Mouse (Mus musculus): Measurements from ENCODE around the gene Capn10. TPM values are rescaled to one million over a fixed set of nuclear protein-coding genes. Genes with fewer than 3 reads are reported as not detected.

The Capn10 gene
- polyA plus RNA-seq, 1 experiment from 2014 or later = 22.4 TPM

DNA sequence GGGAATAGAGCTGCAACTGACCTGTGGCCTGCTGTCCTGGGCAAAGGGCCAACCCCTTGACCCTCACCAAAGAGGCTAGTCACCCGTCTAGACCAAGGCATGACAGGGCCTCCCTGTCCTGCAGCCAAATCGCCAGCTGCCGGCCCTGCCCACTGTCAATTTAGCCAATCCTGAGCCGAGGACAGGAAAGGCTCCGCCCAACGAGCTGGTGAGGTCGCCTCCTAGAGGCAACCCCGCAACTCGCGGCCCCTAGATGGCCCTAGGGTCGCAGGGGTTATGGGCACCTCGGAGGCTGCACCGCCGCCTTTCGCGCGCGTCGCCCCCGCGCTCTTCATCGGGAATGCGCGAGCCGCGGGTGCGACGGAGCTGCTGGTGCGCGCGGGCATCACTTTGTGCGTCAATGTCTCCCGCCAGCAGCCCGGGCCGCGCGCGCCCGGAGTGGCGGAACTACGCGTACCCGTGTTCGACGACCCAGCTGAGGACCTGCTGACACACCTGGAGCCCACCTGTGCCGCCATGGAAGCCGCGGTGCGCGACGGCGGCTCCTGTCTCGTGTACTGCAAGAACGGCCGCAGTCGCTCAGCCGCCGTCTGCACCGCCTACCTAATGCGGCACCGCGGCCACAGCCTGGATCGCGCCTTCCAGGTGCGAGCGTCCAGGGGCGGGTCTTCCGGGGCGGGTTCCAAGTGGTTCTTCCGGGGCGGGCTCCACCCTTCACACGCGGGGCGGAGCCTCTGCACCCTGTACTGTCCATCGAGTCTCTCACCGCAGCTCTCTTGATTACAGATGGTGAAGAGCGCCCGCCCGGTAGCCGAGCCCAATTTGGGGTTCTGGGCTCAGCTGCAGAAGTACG is 27.2 kb upstream of the Capn10 start, which contains the start of gene Dusp28:
Gene Dusp28 (plus strand): TSS at position 203 of the 853 bp plus-strand sequence.
- H3K9ac ChIP-seq (ENCODE audit: low read depth, low read length) = peak within 1 kb of the TSS; percentile 81
- WGBS (ENCODE audit: insufficient replicate concordance) = under 1% methylated on average over 81 of the region's 81 CpGs
- ATAC-seq (ENCODE audit: low read depth) = peak; percentile 90
- no peaks in the 10 kb centered on the region; the same call in 1 of the 2 replicates for H3K27me3 ChIP-seq (ENCODE audit: control insufficient read depth, insufficient read depth, low read depth, low read length)
- H3K27ac ChIP-seq (ENCODE audit: low read length) = peak within 1 kb of the TSS; percentile 94
- H3K4me3 ChIP-seq (ENCODE audit: low read depth, low read length) = peak within 1 kb of the TSS; percentile 85
- H3K4me2 ChIP-seq (ENCODE audit: low read depth, low read length) = peak within 1 kb of the TSS; percentile 93
- peaks cover 40% of the 10 kb centered on the region for H3K4me1 ChIP-seq (ENCODE audit: control insufficient read depth, low read depth, low read length)
- no peaks in the 10 kb centered on the region for H3K36me3 ChIP-seq (ENCODE audit: control insufficient read depth, insufficient read depth)
- H3K9me3 ChIP-seq (replicated peaks; ENCODE audit: control insufficient read depth, low read length) = no peaks in the 10 kb centered on the region

DNA sequence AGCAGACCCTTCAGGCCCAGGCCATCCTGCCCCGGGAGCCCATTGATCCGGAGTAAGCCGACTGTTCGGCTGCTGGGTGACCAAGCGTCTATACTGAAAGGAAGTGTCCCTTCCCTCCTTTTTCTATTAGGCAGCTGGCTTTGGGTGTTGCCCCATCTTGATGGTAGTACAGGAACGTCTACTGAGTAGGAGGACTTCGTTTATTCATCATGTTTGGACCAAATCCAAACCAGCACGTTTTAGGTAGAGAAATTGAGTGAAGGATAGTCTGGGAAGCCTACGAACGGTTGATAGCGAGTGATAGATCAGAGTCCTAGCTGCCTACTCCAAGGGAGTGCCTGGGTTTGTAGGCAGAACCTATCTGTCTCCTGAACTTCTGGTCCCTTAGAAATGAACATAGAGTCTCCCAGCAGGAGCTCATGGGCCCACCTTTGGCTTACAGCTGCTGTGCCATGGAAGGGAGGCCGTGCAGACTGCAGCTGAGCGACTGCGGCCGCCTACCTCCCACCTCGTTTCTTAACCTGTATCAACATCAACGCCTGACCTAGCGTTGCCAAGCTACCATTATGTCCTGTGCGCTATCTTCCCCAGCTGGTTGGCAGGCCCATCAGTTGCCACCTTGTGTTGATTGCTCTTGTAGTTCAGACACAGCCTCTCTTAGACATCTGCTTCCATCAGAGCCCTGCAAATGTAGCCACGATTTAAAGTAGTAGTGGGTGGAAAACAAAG is 26.4 kb upstream of the Capn10 start:
- no peak for ATAC-seq (ENCODE audit: low read depth)
- H3K4me3 ChIP-seq (ENCODE audit: low read depth, low read length) = peak overlapping the region; percentile 85
- H3K9ac ChIP-seq (ENCODE audit: low read depth, low read length) = peak overlapping the region; percentile 79
- no peaks in the 10 kb centered on the region for H3K27me3 ChIP-seq (ENCODE audit: control insufficient read depth, insufficient read depth, low read depth, low read length)
- H3K9me3 ChIP-seq (replicated peaks; ENCODE audit: control insufficient read depth, low read length) = no peaks in the 10 kb centered on the region
- peak overlapping the region; percentile 94 for H3K27ac ChIP-seq (ENCODE audit: low read length)
- H3K4me2 ChIP-seq (ENCODE audit: low read depth, low read length) = peak overlapping the region; percentile 93
- 39% methylated on average over 20 of the region's 20 CpGs for WGBS (ENCODE audit: insufficient replicate concordance)
- peaks cover 48% of the 10 kb centered on the region for H3K4me1 ChIP-seq (ENCODE audit: control insufficient read depth, low read depth, low read length)
- no peaks in the 10 kb centered on the region for H3K36me3 ChIP-seq (ENCODE audit: control insufficient read depth, insufficient read depth)

DNA sequence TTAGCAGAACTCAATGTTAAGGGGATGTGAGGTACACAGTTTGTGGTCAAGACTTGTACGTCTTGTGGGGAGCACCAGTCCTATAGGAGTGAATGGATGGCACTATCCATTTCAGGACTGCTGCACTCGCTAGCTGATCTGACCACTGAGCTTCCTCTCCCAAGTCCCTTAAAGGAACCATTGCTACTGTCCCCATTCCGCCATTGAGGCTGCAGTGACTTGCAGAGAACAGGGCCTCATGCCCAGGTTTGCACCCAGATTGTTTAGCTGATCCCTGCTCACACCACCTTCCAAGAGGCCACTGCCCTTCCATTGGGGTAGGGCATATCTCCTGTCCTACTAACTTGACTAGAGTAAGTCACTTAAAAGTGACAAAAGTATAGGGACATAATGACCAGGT is 25.5 kb upstream of the Capn10 start:
- WGBS (ENCODE audit: insufficient replicate concordance) = 87% methylated on average over 3 of the region's 3 CpGs
- Histone ChIP-seq H3K4me1 (ENCODE audit: control insufficient read depth, low read depth, low read length) (peaks cover 46% of the 10 kb centered on the region), H3K4me3 (ENCODE audit: low read depth, low read length) (no peak overlapping the region), H3K36me3 (ENCODE audit: control insufficient read depth, insufficient read depth) (no peaks in the 10 kb centered on the region), H3K4me2 (ENCODE audit: low read depth, low read length) (no peak overlapping the region), H3K27me3 (ENCODE audit: control insufficient read depth, insufficient read depth, low read depth, low read length) (no peaks in the 10 kb centered on the region), H3K9ac (ENCODE audit: low read depth, low read length) (no peak overlapping the region), H3K9me3 (replicated peaks; ENCODE audit: control insufficient read depth, low read length) (no peaks in the 10 kb centered on the region), H3K27ac (ENCODE audit: low read length) (no peak overlapping the region)
- no peak for ATAC-seq (ENCODE audit: low read depth)

DNA sequence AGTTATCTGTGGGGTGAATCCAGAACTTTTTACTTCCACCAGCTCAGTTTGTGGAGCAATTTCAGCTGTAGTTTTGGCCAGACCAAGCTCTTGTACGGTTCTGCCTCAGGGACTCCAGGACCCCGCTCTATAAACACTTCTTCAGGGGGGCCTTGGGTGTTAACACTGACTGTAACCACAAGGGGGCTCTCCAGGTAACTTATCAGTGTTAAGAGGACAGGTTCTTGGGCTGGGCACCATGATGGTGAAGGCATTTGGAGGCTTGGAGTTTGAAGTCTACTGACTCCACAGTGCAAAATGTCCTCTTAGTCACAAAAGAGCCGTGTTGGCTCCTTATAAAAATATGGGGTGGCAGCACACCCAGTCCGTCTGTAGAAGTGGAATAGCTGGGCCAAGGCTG is 25.1 kb upstream of the Capn10 start:
- H3K36me3 ChIP-seq (ENCODE audit: control insufficient read depth, insufficient read depth) = no peaks in the 10 kb centered on the region
- WGBS (ENCODE audit: insufficient replicate concordance) = 58% methylated on average over 4 of the region's 4 CpGs
- peaks cover 46% of the 10 kb centered on the region for H3K4me1 ChIP-seq (ENCODE audit: control insufficient read depth, low read depth, low read length)
- H3K9me3 ChIP-seq (replicated peaks; ENCODE audit: control insufficient read depth, low read length) = no peaks in the 10 kb centered on the region
- H3K4me3 ChIP-seq (ENCODE audit: low read depth, low read length) = no peak overlapping the region
- no peak for ATAC-seq (ENCODE audit: low read depth)
- H3K27me3 ChIP-seq (ENCODE audit: control insufficient read depth, insufficient read depth, low read depth, low read length) = no peaks in the 10 kb centered on the region
- H3K4me2 ChIP-seq (ENCODE audit: low read depth, low read length) = no peak overlapping the region
- H3K27ac ChIP-seq (ENCODE audit: low read length) = no peak overlapping the region
- no peak overlapping the region for H3K9ac ChIP-seq (ENCODE audit: low read depth, low read length)

DNA sequence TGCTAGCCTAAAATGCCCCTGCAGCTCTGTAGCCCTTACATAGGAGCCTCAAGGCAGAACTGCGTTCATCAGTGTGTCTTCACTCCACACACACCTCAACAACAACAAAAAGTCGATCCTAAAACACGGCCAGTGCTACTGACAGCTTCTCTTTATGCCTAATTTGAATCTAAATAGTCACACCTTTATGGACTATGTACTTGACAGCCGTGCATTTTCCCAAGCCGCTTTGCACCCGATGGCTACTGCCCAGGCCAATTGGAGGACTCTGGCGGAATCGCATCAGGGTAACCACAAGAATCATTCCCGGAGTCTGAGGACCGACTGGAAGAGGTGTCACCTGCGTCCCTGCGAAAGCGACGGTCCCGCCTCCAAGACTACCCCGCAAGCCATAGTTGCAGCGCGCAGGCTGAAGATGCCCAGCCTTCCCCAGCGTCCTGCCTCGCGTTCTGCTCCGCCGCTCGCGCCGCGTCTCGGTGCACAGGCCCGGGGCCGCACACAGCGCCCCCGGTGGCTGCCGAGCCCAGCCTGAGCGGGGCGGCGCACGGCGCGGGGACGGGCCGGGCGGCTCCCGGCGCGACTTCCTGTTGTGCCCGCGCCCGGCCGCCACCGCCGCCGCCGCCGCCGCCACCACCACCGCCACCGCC is 23.8 kb upstream of the Capn10 start, which contains the start of gene Rnpepl1:
Gene Rnpepl1 (plus strand): TSS at position 545 of the 647 bp plus-strand sequence.
- peaks cover 46% of the 10 kb centered on the region for H3K4me1 ChIP-seq (ENCODE audit: control insufficient read depth, low read depth, low read length)
- peak within 1 kb of the TSS; percentile 69 for H3K4me3 ChIP-seq (ENCODE audit: low read depth, low read length)
- H3K4me2 ChIP-seq (ENCODE audit: low read depth, low read length) = peak within 1 kb of the TSS; percentile 91
- peak within 1 kb of the TSS; percentile 85 for H3K27ac ChIP-seq (ENCODE audit: low read length)
- H3K36me3 ChIP-seq (ENCODE audit: control insufficient read depth, insufficient read depth) = no peaks in the 10 kb centered on the region
- WGBS (ENCODE audit: insufficient replicate concordance) = 1% methylated on average over 45 of the region's 57 CpGs
- no peaks in the 10 kb centered on the region for H3K9me3 ChIP-seq (replicated peaks; ENCODE audit: control insufficient read depth, low read length)
- ATAC-seq (ENCODE audit: low read depth) = peak; percentile 62
- no peaks in the 10 kb centered on the region for H3K27me3 ChIP-seq (ENCODE audit: control insufficient read depth, insufficient read depth, low read depth, low read length)
- peak within 1 kb of the TSS; percentile 83 for H3K9ac ChIP-seq (ENCODE audit: low read depth, low read length)

DNA sequence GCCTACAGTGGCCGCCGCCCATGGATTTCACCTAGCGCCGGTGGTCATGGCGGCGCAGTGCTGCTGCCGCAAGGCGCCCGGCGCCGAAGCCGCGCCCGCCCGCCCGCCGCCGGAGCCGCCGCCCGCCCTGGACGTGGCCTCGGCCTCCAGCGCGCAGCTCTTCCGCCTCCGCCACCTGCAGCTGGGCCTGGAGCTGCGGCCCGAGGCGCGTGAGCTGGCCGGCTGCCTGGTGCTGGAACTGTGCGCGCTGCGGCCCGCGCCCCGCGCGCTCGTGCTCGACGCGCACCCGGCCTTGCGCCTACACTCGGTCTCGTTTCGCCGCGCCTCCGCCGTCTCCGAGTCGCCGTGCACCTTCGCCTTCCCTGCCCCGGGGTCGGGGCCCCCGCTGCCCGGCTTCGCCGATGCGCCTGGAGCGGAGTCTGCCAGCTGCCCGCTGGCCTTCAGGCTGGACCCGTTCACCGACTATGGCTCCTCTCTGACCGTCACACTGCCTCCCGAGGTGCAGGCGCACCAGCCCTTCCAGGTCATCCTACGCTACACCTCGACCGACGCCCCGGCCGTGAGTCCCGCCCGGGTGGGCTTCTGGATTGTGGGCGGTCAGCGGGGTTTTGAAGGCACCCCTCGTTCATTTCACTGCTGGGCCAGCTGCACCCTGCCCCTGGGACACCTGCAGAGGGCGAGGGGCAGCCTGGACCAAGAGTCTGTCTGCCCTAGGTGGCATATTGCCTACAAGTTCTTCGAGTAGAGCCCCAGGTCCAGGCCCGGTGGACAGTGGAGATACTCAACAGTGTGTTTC is 23.1 kb upstream of the Capn10 start:
- ATAC-seq (ENCODE audit: low read depth) = peak; percentile 9; the same call in 1 of the 2 replicates
- Histone ChIP-seq H3K4me1 (ENCODE audit: control insufficient read depth, low read depth, low read length) (peaks cover 46% of the 10 kb centered on the region), H3K27me3 (ENCODE audit: control insufficient read depth, insufficient read depth, low read depth, low read length) (no peaks in the 10 kb centered on the region), H3K9me3 (replicated peaks; ENCODE audit: control insufficient read depth, low read length) (no peaks in the 10 kb centered on the region), H3K27ac (ENCODE audit: low read length) (peak overlapping the region; percentile 85), H3K9ac (ENCODE audit: low read depth, low read length) (peak overlapping the region; percentile 83), H3K4me3 (ENCODE audit: low read depth, low read length) (peak overlapping the region; percentile 69), H3K36me3 (ENCODE audit: control insufficient read depth, insufficient read depth) (0 out of 2 replicates have a peak, but pooled peaks cover 2% of the 10 kb centered on the region), H3K4me2 (ENCODE audit: low read depth, low read length) (peak overlapping the region; percentile 91)
- 1% methylated on average over 61 of the region's 85 CpGs for WGBS (ENCODE audit: insufficient replicate concordance)

DNA sequence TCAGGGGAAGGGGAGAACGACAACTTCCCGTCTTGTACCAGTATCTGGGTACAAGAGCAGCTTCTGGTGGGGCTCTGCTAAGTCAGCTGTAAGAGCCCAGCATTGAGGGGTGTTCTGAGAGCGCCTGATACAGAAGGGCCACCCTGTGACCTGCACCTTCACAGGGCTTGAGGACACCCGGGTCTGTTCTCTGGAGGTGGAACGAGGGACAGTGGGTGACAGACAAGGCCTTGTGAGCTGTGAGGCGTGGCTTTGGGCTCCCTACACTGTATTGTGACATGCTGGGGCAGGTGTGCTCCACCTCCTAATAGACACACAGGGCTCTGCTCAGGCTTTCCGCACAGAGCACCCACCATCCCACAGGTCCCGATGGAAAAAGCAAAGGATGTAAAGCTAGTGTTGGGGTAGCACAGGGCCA is 22.4 kb upstream of the Capn10 start:
- peak overlapping the region; percentile 83 for H3K9ac ChIP-seq (ENCODE audit: low read depth, low read length)
- peak overlapping the region; percentile 69 for H3K4me3 ChIP-seq (ENCODE audit: low read depth, low read length)
- H3K4me2 ChIP-seq (ENCODE audit: low read depth, low read length) = peak overlapping the region; percentile 91
- peaks cover 7% of the 10 kb centered on the region; the same call in 1 of the 2 replicates for H3K36me3 ChIP-seq (ENCODE audit: control insufficient read depth, insufficient read depth)
- no peak for ATAC-seq (ENCODE audit: low read depth)
- H3K4me1 ChIP-seq (ENCODE audit: control insufficient read depth, low read depth, low read length) = peaks cover 46% of the 10 kb centered on the region
- H3K27me3 ChIP-seq (ENCODE audit: control insufficient read depth, insufficient read depth, low read depth, low read length) = no peaks in the 10 kb centered on the region
- WGBS (ENCODE audit: insufficient replicate concordance) = 26% methylated on average over 8 of the region's 8 CpGs
- no peaks in the 10 kb centered on the region for H3K9me3 ChIP-seq (replicated peaks; ENCODE audit: control insufficient read depth, low read length)
- peak overlapping the region; percentile 85 for H3K27ac ChIP-seq (ENCODE audit: low read length)

DNA sequence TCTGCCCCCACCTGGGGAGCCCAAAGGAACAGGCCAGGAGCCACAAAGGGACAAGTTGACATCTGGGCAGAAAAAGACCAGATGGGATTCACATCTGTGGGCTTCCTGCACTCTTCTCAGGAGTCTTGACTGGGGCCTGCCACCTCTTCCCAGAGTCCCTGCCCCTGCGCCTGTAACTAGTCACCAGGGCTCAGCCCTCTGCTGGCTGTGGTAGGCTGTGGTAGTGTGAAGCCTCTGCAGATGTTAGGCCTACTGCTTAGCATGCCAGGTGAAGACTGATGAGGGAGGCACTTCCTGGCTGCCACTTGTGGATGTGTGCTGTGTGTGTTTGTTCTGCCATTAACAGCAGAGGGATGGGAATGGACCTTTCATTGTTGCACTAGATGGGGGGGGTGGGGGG is 21.9 kb upstream of the Capn10 start:
- WGBS (ENCODE audit: insufficient replicate concordance) = 48% methylated on average over 1 of the region's 1 CpGs
- peak overlapping the region; percentile 91 for H3K4me2 ChIP-seq (ENCODE audit: low read depth, low read length)
- H3K27me3 ChIP-seq (ENCODE audit: control insufficient read depth, insufficient read depth, low read depth, low read length) = no peaks in the 10 kb centered on the region
- H3K27ac ChIP-seq (ENCODE audit: low read length) = no peak overlapping the region
- no peak for ATAC-seq (ENCODE audit: low read depth)
- H3K36me3 ChIP-seq (ENCODE audit: control insufficient read depth, insufficient read depth) = peaks cover 9% of the 10 kb centered on the region; the same call in 1 of the 2 replicates
- peak overlapping the region; percentile 69 for H3K4me3 ChIP-seq (ENCODE audit: low read depth, low read length)
- H3K9ac ChIP-seq (ENCODE audit: low read depth, low read length) = peak overlapping the region; percentile 83; the same call in 1 of the 2 replicates
- H3K4me1 ChIP-seq (ENCODE audit: control insufficient read depth, low read depth, low read length) = peaks cover 46% of the 10 kb centered on the region
- no peaks in the 10 kb centered on the region for H3K9me3 ChIP-seq (replicated peaks; ENCODE audit: control insufficient read depth, low read length)
